Mouse (Mus musculus) brain, embryonic 14.5 days (tissue): ENCODE results near the gene Tbr1.
A peak's percentile ranks its signal among the peaks of the same experiment; 100 is the strongest.

Experiments
- CTCF ChIP-seq: fragments of 200-500 bp; IDR thresholded peaks from 2 replicates; pipeline ENCODE4 v1.5.1; 2012; ENCODE audit warnings: inconsistent platforms, mild to moderate bottlenecking, moderate library complexity, borderline replicate concordance; ENCODE audit not compliant: insufficient read depth, insufficient read length; ENCODE audit errors: extremely low read depth
- POLR2A ChIP-seq: fragments of 200-500 bp; IDR thresholded peaks from 2 replicates; pipeline ENCODE4 v1.6.1; 2012; ENCODE audit warnings: mild to moderate bottlenecking, inconsistent platforms, borderline replicate concordance; ENCODE audit not compliant: poor library complexity, insufficient read depth, insufficient read length, severe bottlenecking; ENCODE audit errors: extremely low read depth

DNA sequence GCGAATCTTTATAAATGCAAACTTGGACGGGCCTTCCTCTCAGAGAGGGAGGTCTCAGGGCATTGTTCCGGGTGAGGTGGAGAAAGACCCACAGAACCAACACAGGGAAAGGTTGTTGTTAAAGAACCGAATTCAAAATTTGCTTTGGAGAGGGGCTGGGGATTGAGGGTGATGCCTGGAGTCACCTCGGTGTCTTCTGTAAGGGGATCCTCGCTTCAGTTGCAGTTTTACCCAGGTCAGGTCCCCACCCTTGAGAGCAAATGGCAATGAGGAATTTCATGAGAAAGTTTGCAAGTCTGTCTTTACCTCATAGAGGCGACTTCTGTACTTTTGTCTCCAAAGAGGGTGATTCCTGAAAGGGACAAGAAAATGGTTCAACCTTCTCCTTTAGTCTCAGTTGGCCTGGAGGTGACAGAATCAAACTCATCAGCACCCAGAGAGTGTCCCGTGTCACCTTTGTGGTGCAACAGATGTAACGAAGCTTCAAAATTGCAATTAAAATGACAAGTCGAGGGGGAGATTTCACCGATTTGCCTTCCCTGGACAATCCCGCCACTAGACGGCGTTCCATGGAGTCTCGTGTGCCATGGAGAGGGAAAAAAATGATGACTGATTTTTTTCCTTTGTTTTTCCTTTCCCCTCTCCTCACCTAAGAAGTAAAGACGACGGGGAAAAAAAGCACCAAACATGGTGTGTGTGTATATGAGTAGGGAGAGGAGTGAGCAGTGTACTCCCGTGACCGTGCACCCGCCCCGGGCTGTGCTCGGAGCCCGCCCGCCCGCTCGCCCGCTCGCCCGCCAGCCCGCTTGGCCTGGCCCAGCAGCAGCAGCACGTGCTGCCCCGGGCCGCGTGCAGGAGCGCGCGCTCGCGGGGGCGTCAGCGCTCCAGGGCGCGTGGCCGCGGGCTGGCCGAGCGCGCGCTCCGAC lies 12.1 kb downstream of the Tbr1 start:
- peak; percentile 71 for TF ChIP-seq CTCF
- no peak for TF ChIP-seq POLR2A
